Mouse (Mus musculus) heart, postnatal 36 days (tissue): Measurements from ENCODE around the gene Tmem88. TPM values are rescaled to one million over a fixed set of nuclear protein-coding genes. Genes with fewer than 3 reads are reported as not detected.

ENCODE experiments used
- DNase-seq, 2 experiments: peaks; one replicate each; pipeline ENCODE4 v3.0.0; 2021 to 2022
- intact Hi-C: fragments of 180-260 bp; cut with DNase I; formaldehyde crosslinking; loops from one replicate; pipeline ENCODE4 v1.15.1; 2025
- total RNA-seq, 2 experiments: library from RNA; stranded (reverse); gene quantifications; 2 replicates each; pipeline ENCODE4 v1.2.3; 2021

Tmem88 gene
- total RNA-seq: 10 to 100 TPM; 23.3 to 29.6 TPM

GRCm38 (mm10) chr11:69398059-69398458 lies at the start of gene Tmem88:
Tmem88 (minus strand) TSS chr11:69398234.
- peak; percentile 58 to 70 for DNase-seq

GRCm38 (mm10) chr11:69447299-69447698 lies 49.3 kb upstream of the Tmem88 start:
- intact Hi-C loops: no loop called here
- no peak for DNase-seq

More at GRCm38 (mm10) chr11:69398059-69398458, at the start of gene Tmem88:
- intact Hi-C loops: loop anchor here (5.0 kb wide), 1 partner anchor 301 kb away; the partner anchor contains the start of gene Per1

GRCm38 (mm10) chr11:69443328-69443727 lies 45.3 kb upstream of the Tmem88 start:
- DNase-seq: peak in 1 of 2 experiments; percentile 19
- intact Hi-C loops: no loop called here

- intact Hi-C loops: no loop called here
- DNase-seq: no peak
These were observed 39.3 kb upstream of the Tmem88 start for GRCm38 (mm10) chr11:69437291-69437690.

GRCm38 (mm10) chr11:69433189-69433588 lies 35.2 kb upstream of the Tmem88 start:
- intact Hi-C loops: loop anchor here (2.0 kb wide), 2 partner anchors 80 to 164 kb away; no protein-coding TSS in a partner anchor
- DNase-seq: no peak

- intact Hi-C loops: loop anchor here (1.0 to 2.0 kb wide), 3 partner anchors 31 to 164 kb away; no protein-coding TSS in a partner anchor
- no peak for DNase-seq
These were observed 34.6 kb upstream of the Tmem88 start for GRCm38 (mm10) chr11:69432640-69432982.

GRCm38 (mm10) chr11:69431829-69432639 lies 34.0 kb upstream of the Tmem88 start:
- peak; percentile 55 to 66 for DNase-seq
- intact Hi-C loops: loop anchor here (1.0 to 2.0 kb wide), 3 partner anchors 31 to 163 kb away; no protein-coding TSS in a partner anchor

GRCm38 (mm10) chr11:69430631-69431030 lies 32.6 kb upstream of the Tmem88 start:
- DNase-seq: no peak
- intact Hi-C loops: no loop called here

- intact Hi-C loops: no loop called here
- peak in 1 of 2 experiments; percentile 53 for DNase-seq
These were observed 31.3 kb upstream of the Tmem88 start for GRCm38 (mm10) chr11:69429313-69429712.

GRCm38 (mm10) chr11:69428751-69429150 lies 30.7 kb upstream of the Tmem88 start:
- DNase-seq: no peak
- intact Hi-C loops: no loop called here

GRCm38 (mm10) chr11:69426246-69426645 lies 28.2 kb upstream of the Tmem88 start:
- no peak for DNase-seq
- intact Hi-C loops: no loop called here

GRCm38 (mm10) chr11:69423885-69424284 lies 25.9 kb upstream of the Tmem88 start:
- no peak for DNase-seq
- intact Hi-C loops: no loop called here

- intact Hi-C loops: no loop called here
These were observed 24.8 kb upstream of the Tmem88 start for GRCm38 (mm10) chr11:69422842-69423241.

GRCm38 (mm10) chr11:69421131-69421977 lies 23.3 kb upstream of the Tmem88 start:
- intact Hi-C loops: loop anchor here (2.0 kb wide), 1 partner anchor 57 kb away; no protein-coding TSS in a partner anchor
- DNase-seq: no peak

More at GRCm38 (mm10) chr11:69422842-69423241, 24.8 kb upstream of the Tmem88 start:
- DNase-seq: no peak

- intact Hi-C loops: loop anchor here (2.0 kb wide), 1 partner anchor 56 kb away; no protein-coding TSS in a partner anchor
- DNase-seq: no peak
These were observed 22.5 kb upstream of the Tmem88 start for GRCm38 (mm10) chr11:69420554-69421000.

- intact Hi-C loops: loop anchor here (2.0 to 10.0 kb wide), 6 partner anchors 19 to 815 kb away; partner anchors contain the start of genes 0610010K14Rik, Gabarap, Gm21988 and Per1
- DNase-seq: peak; percentile 64 to 79
These were observed 21.9 kb upstream of the Tmem88 start for GRCm38 (mm10) chr11:69419813-69420553.

- peak in 1 of 2 experiments; percentile 59 for DNase-seq
These were observed 21.4 kb upstream of the Tmem88 start for GRCm38 (mm10) chr11:69419443-69419812.

GRCm38 (mm10) chr11:69418481-69419442 lies 20.7 kb upstream of the Tmem88 start:
- intact Hi-C loops: loop anchor here (1.0 to 10.0 kb wide), 6 partner anchors 9 to 816 kb away; partner anchors contain the start of genes 0610010K14Rik, Gabarap, Gm21988 and Per1
- peak; percentile 84 to 86 for DNase-seq

More at GRCm38 (mm10) chr11:69419443-69419812, 21.4 kb upstream of the Tmem88 start:
- intact Hi-C loops: loop anchor here (2.0 to 10.0 kb wide), 5 partner anchors 19 to 815 kb away; partner anchors contain the start of genes 0610010K14Rik, Gabarap, Gm21988 and Per1
